ENCODE assay signal across 7 mouse cellular contexts in the genomic region with DNA sequence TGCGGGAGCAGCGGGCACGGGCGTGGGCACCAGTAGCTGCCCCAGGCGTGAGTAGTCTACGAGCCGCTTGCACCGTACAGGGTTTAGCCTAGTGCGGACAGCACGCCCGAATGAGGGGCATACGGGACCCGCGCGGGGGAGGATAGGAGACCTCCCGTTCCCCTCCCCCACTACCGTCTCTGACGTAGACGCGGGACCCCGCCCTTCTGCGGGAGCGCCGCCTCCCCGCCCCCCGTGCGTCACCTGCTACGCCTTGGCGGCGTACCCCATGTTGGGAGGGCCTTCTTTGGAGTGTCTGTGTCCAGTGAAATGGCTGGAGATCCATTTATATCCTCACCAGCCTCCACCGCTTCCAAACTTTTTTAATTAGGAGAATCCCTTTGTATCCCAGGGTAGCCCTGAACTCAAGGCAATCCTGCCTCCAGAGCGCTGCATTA. TPM values are rescaled to one million over a fixed set of nuclear protein-coding genes. Genes with fewer than 3 reads are reported as not detected.
DNase-seq lines count a peak whose midpoint lies in the region; ATAC-seq lines count a peak whose summit lies in the region.

No protein-coding gene starts in this region.

- H3K9ac ChIP-seq in midbrain, embryonic 12.5 days (replicated peaks) = peak overlapping the region; percentile 91

- H3K27me3 ChIP-seq in embryonic facial prominence, embryonic 10.5 days (replicated peaks; ENCODE audit: low read depth, poor library complexity, severe bottlenecking) = no peaks in the 10 kb centered on the region
- H3K27me3 ChIP-seq in limb, embryonic 10.5 days (ENCODE audit: low read depth, poor library complexity, severe bottlenecking) = no peaks in the 10 kb centered on the region
- no peaks in the 10 kb centered on the region for H3K27me3 ChIP-seq in midbrain, embryonic 12.5 days

- peaks cover 23% of the 10 kb centered on the region for H3K36me3 ChIP-seq in embryonic facial prominence, embryonic 10.5 days (replicated peaks)
- peaks cover 23% of the 10 kb centered on the region for H3K36me3 ChIP-seq in limb, embryonic 10.5 days
- peaks cover 20% of the 10 kb centered on the region for H3K36me3 ChIP-seq in midbrain, embryonic 12.5 days

- H3K4me3 ChIP-seq in embryonic facial prominence, embryonic 10.5 days = peak overlapping the region; percentile 93
- peak overlapping the region; percentile 87 for H3K4me3 ChIP-seq in limb, embryonic 10.5 days
- H3K4me3 ChIP-seq in midbrain, embryonic 12.5 days = peak overlapping the region; percentile 94

- under 1% methylated on average over 32 of the region's 32 CpGs for WGBS in embryonic facial prominence, embryonic 10.5 days
- under 1% methylated on average over 32 of the region's 32 CpGs for WGBS in limb, embryonic 10.5 days
- 0% methylated on average over 30 of the region's 32 CpGs for WGBS in midbrain, embryonic 12.5 days

- H3K27ac ChIP-seq in embryonic facial prominence, embryonic 10.5 days (replicated peaks) = peak overlapping the region; percentile 100
- peak overlapping the region; percentile 100 for H3K27ac ChIP-seq in limb, embryonic 10.5 days
- peak overlapping the region; percentile 99 for H3K27ac ChIP-seq in midbrain, embryonic 12.5 days (replicated peaks)

- peaks cover 40% of the 10 kb centered on the region for H3K4me1 ChIP-seq in embryonic facial prominence, embryonic 10.5 days
- peaks cover 46% of the 10 kb centered on the region for H3K4me1 ChIP-seq in limb, embryonic 10.5 days
- H3K4me1 ChIP-seq in midbrain, embryonic 12.5 days = peaks cover 32% of the 10 kb centered on the region

- ATAC-seq in midbrain, embryonic 12.5 days (ENCODE audit: low FRiP score, low read depth) = peak; percentile 65

- DNase-seq in adrenal gland, postnatal 14 days = peak; percentile 98
- DNase-seq in embryonic facial prominence, embryonic 10.5 days (ENCODE audit: low spot score) = peak; percentile 97
- DNase-seq in heart, adult 11 months = peak; percentile 100
- peak; percentile 92 for DNase-seq in kidney, adult 11 months
- peak; percentile 97 for DNase-seq in limb, embryonic 10.5 days (ENCODE audit: low spot score)
- peak; percentile 96 for DNase-seq in skeletal muscle tissue, adult 2 months (ENCODE audit: low read depth, low spot score)

- peak overlapping the region; percentile 83 for H3K4me2 ChIP-seq in midbrain, embryonic 12.5 days (replicated peaks)

- H3K9me3 ChIP-seq in embryonic facial prominence, embryonic 10.5 days = no peaks in the 10 kb centered on the region
- no peaks in the 10 kb centered on the region for H3K9me3 ChIP-seq in limb, embryonic 10.5 days (replicated peaks)
- H3K9me3 ChIP-seq in midbrain, embryonic 12.5 days = no peaks in the 10 kb centered on the region

RNA-seq across cellular contexts. Expression of gene Hnrnpl, which starts 0.6 kb away (rescaled TPM):
- 423 and 480 TPM in 2 replicates for total RNA-seq in adrenal gland, postnatal 14 days (2021)
- polyA plus RNA-seq in embryonic facial prominence, embryonic 10.5 days (2016; fragmentation: Nextera tagmentation; extraction: Ambion mirVana) = 325 and 346 TPM in 2 replicates
- 335 and 336 TPM in 2 replicates for polyA plus RNA-seq in limb, embryonic 10.5 days (2016; fragmentation: Nextera tagmentation; extraction: Ambion mirVana)
- polyA plus RNA-seq in midbrain, embryonic 12.5 days (2016; fragmentation: Nextera tagmentation; extraction: Ambion mirVana) = 323 and 357 TPM in 2 replicates

RNA-seq across cellular contexts. Expression of gene Ech1, which starts 16.0 kb away (rescaled TPM):
- 1,138 and 1,196 TPM in 2 replicates for total RNA-seq in adrenal gland, postnatal 14 days (2021)
- polyA plus RNA-seq in embryonic facial prominence, embryonic 10.5 days (2016; fragmentation: Nextera tagmentation; extraction: Ambion mirVana) = 75.8 and 81.7 TPM in 2 replicates
- 69.1 and 90.7 TPM in 2 replicates for polyA plus RNA-seq in limb, embryonic 10.5 days (2016; fragmentation: Nextera tagmentation; extraction: Ambion mirVana)
- 71.4 and 77.2 TPM in 2 replicates for polyA plus RNA-seq in midbrain, embryonic 12.5 days (2016; fragmentation: Nextera tagmentation; extraction: Ambion mirVana)

RNA-seq across cellular contexts. Expression of gene Rinl, which starts 20.2 kb away (rescaled TPM):
- 3.1 and 7.3 TPM in 2 replicates for total RNA-seq in adrenal gland, postnatal 14 days (2021)
- polyA plus RNA-seq in embryonic facial prominence, embryonic 10.5 days (2016; fragmentation: Nextera tagmentation; extraction: Ambion mirVana) = 2.2 and 2.8 TPM in 2 replicates
- polyA plus RNA-seq in limb, embryonic 10.5 days (2016; fragmentation: Nextera tagmentation; extraction: Ambion mirVana) = 2.7 and 3.0 TPM in 2 replicates
- polyA plus RNA-seq in midbrain, embryonic 12.5 days (2016; fragmentation: Nextera tagmentation; extraction: Ambion mirVana) = 1.7 and 2.8 TPM in 2 replicates

RNA-seq across cellular contexts. Expression of gene Lgals4, which starts 24.7 kb away (rescaled TPM):
- 18.7 and 32.4 TPM in 2 replicates for total RNA-seq in adrenal gland, postnatal 14 days (2021)
- 4.4 and 4.9 TPM in 2 replicates for polyA plus RNA-seq in embryonic facial prominence, embryonic 10.5 days (2016; fragmentation: Nextera tagmentation; extraction: Ambion mirVana)
- 2.7 and 4.1 TPM in 2 replicates for polyA plus RNA-seq in limb, embryonic 10.5 days (2016; fragmentation: Nextera tagmentation; extraction: Ambion mirVana)
- 3.2 and 3.5 TPM in 2 replicates for polyA plus RNA-seq in midbrain, embryonic 12.5 days (2016; fragmentation: Nextera tagmentation; extraction: Ambion mirVana)

RNA-seq across cellular contexts. Expression of gene Nfkbib, which starts 41.7 kb away (rescaled TPM):
- 38.5 and 43.0 TPM in 2 replicates for total RNA-seq in adrenal gland, postnatal 14 days (2021)
- 55.1 and 55.5 TPM in 2 replicates for polyA plus RNA-seq in embryonic facial prominence, embryonic 10.5 days (2016; fragmentation: Nextera tagmentation; extraction: Ambion mirVana)
- polyA plus RNA-seq in limb, embryonic 10.5 days (2016; fragmentation: Nextera tagmentation; extraction: Ambion mirVana) = 50.5 and 63.1 TPM in 2 replicates
- 38.6 and 44.5 TPM in 2 replicates for polyA plus RNA-seq in midbrain, embryonic 12.5 days (2016; fragmentation: Nextera tagmentation; extraction: Ambion mirVana)

Comparison
In these comparisons a context has a peak if more than half of its experiments do, and no peak if none do; other contexts are left out.
1. Peak in every context shown above with its lines: DNase-seq, ATAC-seq, H3K4me3 ChIP-seq and H3K27ac ChIP-seq.